Mouse (Mus musculus) myocyte (in vitro differentiated cells): ENCODE measurements at regions not wholly inside any gene's neighbourhood (a gene's known extent, or its start where the extent isn't known, plus 50 kb on each side); places are given as distances from the start of the nearest gene placed in this dataset.

Experiments used
- CEBPB ChIP-seq: IDR thresholded peaks from 2 replicates; pipeline ENCODE4 v1.6.1; 2011; ENCODE audit warnings: mild to moderate bottlenecking, moderate library complexity; ENCODE audit not compliant: poor library complexity, insufficient read depth, severe bottlenecking
- E2F4 ChIP-seq: IDR thresholded peaks from one replicate; pipeline ENCODE4 v1.6.1; 2011; ENCODE audit warnings: mild to moderate bottlenecking, control low read depth, moderate library complexity; ENCODE audit not compliant: insufficient read depth
- MAX ChIP-seq: IDR thresholded peaks from one replicate; pipeline ENCODE4 v1.6.1; 2011; ENCODE audit warnings: low read depth, mild to moderate bottlenecking, control low read depth
- MYOG ChIP-seq, 3 experiments: IDR thresholded peaks; one replicate each; pipeline ENCODE4 v1.6.1; 2011; ENCODE audit warnings: control low read depth in 2 of 3, low read depth in 2 of 3, mild to moderate bottlenecking in 2 of 3; ENCODE audit not compliant: insufficient read length in 2 of 3, control insufficient read depth in 1 of 3, insufficient read depth in 1 of 3
- POLR2A ChIP-seq: IDR thresholded peaks from one replicate; pipeline ENCODE4 v1.6.1; 2011; ENCODE audit warnings: low read depth, mild to moderate bottlenecking, control low read depth, moderate library complexity; ENCODE audit not compliant: insufficient read length
- POLR2AphosphoS2 ChIP-seq: IDR thresholded peaks from one replicate; pipeline ENCODE4 v1.6.1; 2011; ENCODE audit warnings: low read depth, control low read depth; ENCODE audit not compliant: insufficient read length
- TCF12 ChIP-seq: IDR thresholded peaks from one replicate; pipeline ENCODE4 v1.6.1; 2011; ENCODE audit warnings: mild to moderate bottlenecking, control low read depth; ENCODE audit not compliant: poor library complexity, insufficient read depth, severe bottlenecking
- TCF3 ChIP-seq: IDR thresholded peaks from one replicate; pipeline ENCODE4 v1.6.1; 2011; ENCODE audit warnings: low read depth, control low read depth; ENCODE audit not compliant: insufficient read length
- USF1 ChIP-seq: IDR thresholded peaks from one replicate; pipeline ENCODE4 v1.6.1; 2011; ENCODE audit warnings: low read depth, mild to moderate bottlenecking, control low read depth, moderate library complexity

DNA sequence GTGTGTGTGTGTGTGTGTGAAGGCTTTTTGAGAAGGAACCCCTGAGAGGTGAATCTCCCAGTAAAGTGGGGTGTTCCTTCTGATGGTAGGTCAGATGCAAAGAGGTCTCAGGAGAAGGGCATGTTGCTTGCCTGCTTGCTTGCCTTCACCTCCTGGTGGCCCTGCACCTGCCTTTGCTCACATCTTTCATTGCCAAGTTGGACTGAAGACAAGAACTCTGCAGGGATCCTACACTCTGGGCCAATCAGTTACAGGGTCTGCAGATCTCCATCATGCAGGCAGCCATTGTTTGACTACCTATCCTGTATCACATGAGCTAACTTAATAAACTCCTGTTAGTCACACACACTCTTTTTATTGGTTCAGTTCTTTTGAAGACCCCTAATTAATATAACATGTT is 148.4 kb downstream of the Sox11 start:
- TF ChIP-seq POLR2A = no peak
- no peak for TF ChIP-seq POLR2AphosphoS2
- TF ChIP-seq TCF12 = no peak
- no peak for TF ChIP-seq MYOG (IDR thresholded peaks at IDR 0.05; ENCODE audit: control insufficient read depth in 1 of 3, insufficient read depth in 1 of 3, insufficient read length in 2 of 3, low read depth in 2 of 3)
- no peak for TF ChIP-seq CEBPB
- TF ChIP-seq MAX = no peak
- TF ChIP-seq USF1 = no peak
- TF ChIP-seq TCF3 = no peak
- TF ChIP-seq E2F4 = no peak
